ENCODE assay signal across 7 mouse cellular contexts in the genomic region with DNA sequence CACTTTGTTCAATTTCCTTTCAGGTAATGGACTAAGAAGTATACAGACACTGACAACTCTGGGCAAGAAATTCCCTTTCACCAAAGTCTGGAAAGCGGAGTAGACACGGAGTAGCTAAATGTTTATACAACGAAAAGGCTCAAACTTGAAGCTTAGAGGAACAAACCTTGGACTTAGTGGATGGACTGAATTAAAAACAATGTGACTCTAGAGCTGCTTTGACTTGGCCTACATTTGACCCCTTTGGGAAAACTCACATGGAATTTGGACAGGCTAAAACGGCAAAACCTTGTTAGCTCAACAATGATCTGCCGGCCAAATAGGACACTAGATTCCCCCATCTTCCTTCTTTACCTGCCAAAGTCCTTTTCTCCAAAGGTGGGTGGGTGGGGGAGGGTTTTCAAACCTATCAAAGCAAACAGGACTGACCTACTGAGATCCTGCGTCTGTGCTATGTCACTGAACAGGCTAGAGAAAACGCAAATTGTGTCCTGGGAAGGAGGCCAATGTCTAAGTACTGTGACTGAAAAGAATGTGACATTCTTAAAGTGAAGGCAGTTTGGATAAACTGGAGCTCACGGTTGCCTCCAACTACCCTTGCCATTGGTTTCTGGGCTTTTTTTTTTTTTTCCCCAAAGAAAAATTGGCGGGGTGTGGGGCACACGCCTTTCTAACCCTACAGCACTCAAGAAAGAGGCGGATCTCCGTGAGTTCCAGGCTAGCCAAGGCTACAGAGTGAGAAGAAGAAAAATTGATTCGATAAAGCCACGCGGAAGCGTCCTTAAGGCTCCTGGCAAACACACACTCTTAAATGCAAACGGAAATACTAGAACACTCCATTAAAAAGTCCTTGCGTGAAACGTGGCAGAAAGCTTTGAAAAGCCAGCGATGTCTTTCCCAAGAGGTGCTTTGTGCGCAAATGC. TPM values are rescaled to one million over a fixed set of nuclear protein-coding genes. Genes with fewer than 3 reads are reported as not detected.
A peak's percentile ranks its signal among the peaks of the same experiment; 100 is the strongest.
DNase-seq lines count a peak whose midpoint lies in the region; ATAC-seq and TF ChIP-seq lines count a peak whose summit lies in the region.

No protein-coding gene starts in this region.

- peak overlapping the region; percentile 88 for H3K9ac ChIP-seq in heart, embryonic 14.5 days (ENCODE audit: low read length)
- peak overlapping the region; percentile 68 for H3K9ac ChIP-seq in midbrain, embryonic 12.5 days (replicated peaks)

- peak; percentile 55 to 65 for DNase-seq in kidney, postnatal 36 days
- no peak for DNase-seq in frontal cortex, adult 2 months (ENCODE audit: extremely low spot score in 1 of 2, low spot score in 1 of 2)
- no peak for DNase-seq in frontal cortex, postnatal 10 days (ENCODE audit: low spot score in 2 of 2)

- H3K27me3 ChIP-seq in E14TG2a.4 (ENCODE audit: insufficient read depth, low read length), result peaks cover 2% of the 10 kb centered on the region; the same call in 1 of the 2 replicates
- no peaks in the 10 kb centered on the region for H3K27me3 ChIP-seq in heart, embryonic 14.5 days (ENCODE audit: control insufficient read depth, insufficient read depth, low read length)
- H3K27me3 ChIP-seq in midbrain, embryonic 12.5 days, result peaks cover 10% of the 10 kb centered on the region

- H3K36me3 ChIP-seq in E14TG2a.4 (ENCODE audit: insufficient read depth, low read length), result peaks cover 20% of the 10 kb centered on the region
- H3K36me3 ChIP-seq in heart, embryonic 14.5 days (ENCODE audit: control insufficient read depth, insufficient read depth, low read length), result peaks cover 17% of the 10 kb centered on the region
- H3K36me3 ChIP-seq in midbrain, embryonic 12.5 days, result peaks cover 4% of the 10 kb centered on the region; the same call in 1 of the 2 replicates

- peak overlapping the region; percentile 97 for H3K4me2 ChIP-seq in heart, embryonic 14.5 days (ENCODE audit: low read length)
- H3K4me2 ChIP-seq in midbrain, embryonic 12.5 days (replicated peaks), result peak overlapping the region; percentile 94

- TF ChIP-seq POLR2A in bone marrow, adult 2 months (IDR thresholded peaks at IDR 0.05; ENCODE audit: borderline replicate concordance, control insufficient read depth, low read depth, low read length), result no peak

- 24% methylated on average over 21 of the region's 21 CpGs for WGBS in bone marrow, adult 2 months
- WGBS in heart, embryonic 14.5 days, result 11% methylated on average over 21 of the region's 21 CpGs
- 19% methylated on average over 21 of the region's 21 CpGs for WGBS in midbrain, embryonic 12.5 days

- peaks cover 79% of the 10 kb centered on the region for H3K4me1 ChIP-seq in E14TG2a.4 (replicated peaks; ENCODE audit: low read depth, low read length)
- H3K4me1 ChIP-seq in bone marrow, adult 2 months (ENCODE audit: control insufficient read depth, insufficient read depth, low read length), result no peaks in the 10 kb centered on the region; the same call in 1 of the 2 replicates
- peaks cover 20 to 54% of the 10 kb centered on the region in 2 experiments for H3K4me1 ChIP-seq in heart, embryonic 14.5 days (ENCODE audit: control insufficient read depth in 2 of 2, insufficient read depth in 2 of 2, low read length in 2 of 2)
- peaks cover 20% of the 10 kb centered on the region for H3K4me1 ChIP-seq in midbrain, embryonic 12.5 days

- peak overlapping the region; percentile 94 for H3K4me3 ChIP-seq in E14TG2a.4 (replicated peaks; ENCODE audit: low read length)
- peak overlapping the region; percentile 85 for H3K4me3 ChIP-seq in bone marrow, adult 2 months (replicated peaks; ENCODE audit: control insufficient read depth, low read depth, low read length)
- peak overlapping the region; percentile 82 to 83 for H3K4me3 ChIP-seq in heart, embryonic 14.5 days (ENCODE audit: control insufficient read depth in 1 of 2, insufficient read depth in 1 of 2, low read depth in 1 of 2, low read length in 2 of 2)
- peak overlapping the region; percentile 81 for H3K4me3 ChIP-seq in midbrain, embryonic 12.5 days

- no peaks in the 10 kb centered on the region for H3K9me3 ChIP-seq in E14TG2a.4 (ENCODE audit: low read length)
- H3K9me3 ChIP-seq in heart, embryonic 14.5 days (ENCODE audit: control insufficient read depth, low read length), result no peaks in the 10 kb centered on the region
- H3K9me3 ChIP-seq in midbrain, embryonic 12.5 days, result no peaks in the 10 kb centered on the region

- ATAC-seq in heart, embryonic 14.5 days (ENCODE audit: insufficient number of reproducible peaks, insufficient read depth, low FRiP score, low read depth), result no peak
- ATAC-seq in midbrain, embryonic 12.5 days (ENCODE audit: low FRiP score, low read depth), result no peak

- peak overlapping the region; percentile 83; the same call in 1 of the 2 replicates for H3K27ac ChIP-seq in bone marrow, adult 2 months (ENCODE audit: control insufficient read depth, insufficient read depth, low read depth, low read length, poor library complexity)
- peak overlapping the region; percentile 85 to 95 for H3K27ac ChIP-seq in heart, embryonic 14.5 days (replicated peaks in 1 of 2; ENCODE audit: control insufficient read depth in 1 of 2, insufficient read depth in 1 of 2, low read depth in 2 of 2, low read length in 2 of 2)
- no peak overlapping the region for H3K27ac ChIP-seq in midbrain, embryonic 12.5 days (replicated peaks)

- no peak for TF ChIP-seq CTCF in E14TG2a.4 (conservative IDR thresholded peaks at IDR 0.05; ENCODE audit: low read length)
- TF ChIP-seq CTCF in bone marrow, adult 2 months (IDR thresholded peaks at IDR 0.05; ENCODE audit: control insufficient read depth, insufficient read depth, low read length), result no peak

RNA-seq across cellular contexts. Expression of a gene that starts 1.0 kb away (rescaled TPM):
- polyA plus RNA-seq in bone marrow, adult 2 months (2011; ENCODE audit: insufficient read depth, insufficient read length, low replicate concordance, missing spikeins), result 3.6 and 3.8 TPM in 2 replicates
- 13.0 TPM in 2 replicates for polyA plus RNA-seq in heart, embryonic 14.5 days (2014; fragmentation: Nextera tagmentation; extraction: Ambion mirVana)
- polyA plus RNA-seq in midbrain, embryonic 12.5 days (2016; fragmentation: Nextera tagmentation; extraction: Ambion mirVana), result 6.3 and 7.4 TPM in 2 replicates
- 7.6 and 10.5 TPM in 2 replicates for polyA plus RNA-seq in frontal cortex, adult 2 months (2012; rRNA removed)

RNA-seq across cellular contexts. Expression of a gene that starts 1.5 kb away (rescaled TPM):
- polyA plus RNA-seq in bone marrow, adult 2 months (2011; ENCODE audit: insufficient read depth, insufficient read length, low replicate concordance, missing spikeins), result 67.3 and 100 TPM in 2 replicates
- 97.6 and 99.3 TPM in 2 replicates for polyA plus RNA-seq in heart, embryonic 14.5 days (2014; fragmentation: Nextera tagmentation; extraction: Ambion mirVana)
- 95.4 and 100 TPM in 2 replicates for polyA plus RNA-seq in midbrain, embryonic 12.5 days (2016; fragmentation: Nextera tagmentation; extraction: Ambion mirVana)
- polyA plus RNA-seq in frontal cortex, adult 2 months (2012; rRNA removed), result 76.4 and 76.5 TPM in 2 replicates

Comparison
In these comparisons a context has a peak if more than half of its experiments do, and no peak if none do; other contexts are left out.
1. DNase-seq: peak in kidney, postnatal 36 days (2 of 2); none in frontal cortex, adult 2 months (0 of 2) and frontal cortex, postnatal 10 days (0 of 2).
2. Peak in every context shown above with its lines, with median percentiles within 50 percentile points of each other: H3K4me3 ChIP-seq.